In genomic region chr4:95794651-95795050, GRCm38 (mm10) we compare ENCODE assay signal across 11 mouse cellular contexts.
A peak's percentile ranks its signal among the peaks of the same experiment; 100 is the strongest.
DNase-seq lines count a peak whose midpoint lies in the region; ATAC-seq and TF ChIP-seq lines count a peak whose summit lies in the region.
"Had no signal": no experiment of that assay in that cellular context is flagged by ENCODE, and none has a peak within 500 bp of the region (broad histone marks: within the 10 kb centered on the region; RNA-seq: fewer than 3 reads in every experiment).

No protein-coding gene starts in this region.

- peak; percentile 81 for DNase-seq in heart, embryonic 10.5 days (ENCODE audit: low spot score)
- no peak for DNase-seq in heart, postnatal 4 days
- peak; percentile 16 for DNase-seq in Muller cell, postnatal 12 days (ENCODE audit: inconsistent ontology term)
- peak; percentile 49 for DNase-seq in limb, embryonic 11.5 days (ENCODE audit: low spot score)
- no peak for DNase-seq in lung, postnatal 14 days
- DNase-seq in right cerebral cortex, postnatal 10 days (ENCODE audit: low spot score in 2 of 2) = no peak
- no peak for DNase-seq in cerebellum, postnatal 36 days
- DNase-seq: heart, adult 2 months; midbrain, embryonic 14.5 days had no signal

- peak; percentile 46 for ATAC-seq in intestine, postnatal 0 days
- ATAC-seq in limb, embryonic 11.5 days (ENCODE audit: insufficient number of reproducible peaks, low FRiP score, low TSS enrichment, low read depth) = no peak

- no peak overlapping the region for H3K4me2 ChIP-seq in intestine, postnatal 0 days (replicated peaks; ENCODE audit: low read depth)
- no peak overlapping the region for H3K4me2 ChIP-seq in limb, embryonic 11.5 days (ENCODE audit: low read depth, severe bottlenecking)
- H3K4me2 ChIP-seq: limb, embryonic 13.5 days had no signal

- H3K4me3 ChIP-seq in heart, embryonic 10.5 days = no peak overlapping the region
- H3K4me3 ChIP-seq in intestine, postnatal 0 days (ENCODE audit: low read depth, low read length) = no peak overlapping the region
- H3K4me3 ChIP-seq in limb, embryonic 11.5 days (ENCODE audit: low read depth, low read length) = no peak overlapping the region
- H3K4me3 ChIP-seq: heart, adult 2 months; limb, embryonic 13.5 days had no signal

- no peaks in the 10 kb centered on the region for H3K9me3 ChIP-seq in heart, embryonic 10.5 days
- H3K9me3 ChIP-seq in intestine, postnatal 0 days (ENCODE audit: control insufficient read depth) = no peaks in the 10 kb centered on the region
- H3K9me3 ChIP-seq in limb, embryonic 11.5 days (ENCODE audit: control insufficient read depth, low read length) = no peaks in the 10 kb centered on the region
- H3K9me3 ChIP-seq: limb, embryonic 13.5 days had no signal

- no peaks in the 10 kb centered on the region for H3K36me3 ChIP-seq in heart, embryonic 10.5 days
- H3K36me3 ChIP-seq in intestine, postnatal 0 days (ENCODE audit: control insufficient read depth, insufficient read depth) = no peaks in the 10 kb centered on the region
- H3K36me3 ChIP-seq in limb, embryonic 11.5 days (ENCODE audit: control insufficient read depth, insufficient read depth, low read length) = no peaks in the 10 kb centered on the region
- H3K36me3 ChIP-seq: limb, embryonic 13.5 days had no signal

- H3K27me3 ChIP-seq in heart, embryonic 10.5 days (ENCODE audit: insufficient read depth, poor library complexity, severe bottlenecking) = no peaks in the 10 kb centered on the region
- no peaks in the 10 kb centered on the region for H3K27me3 ChIP-seq in intestine, postnatal 0 days (replicated peaks; ENCODE audit: control insufficient read depth, insufficient read depth, low read length)
- H3K27me3 ChIP-seq in limb, embryonic 11.5 days (ENCODE audit: control insufficient read depth, insufficient read depth, low read length) = no peaks in the 10 kb centered on the region
- H3K27me3 ChIP-seq: limb, embryonic 13.5 days had no signal

- no peak overlapping the region for H3K9ac ChIP-seq in intestine, postnatal 0 days (ENCODE audit: low read depth, low read length)
- H3K9ac ChIP-seq in limb, embryonic 11.5 days (ENCODE audit: low read length) = no peak overlapping the region
- H3K9ac ChIP-seq: limb, embryonic 13.5 days had no signal

- no peak for TF ChIP-seq CTCF in intestine, postnatal 0 days (IDR thresholded peaks at IDR 0.05; ENCODE audit: low read depth)

- H3K4me1 ChIP-seq in heart, embryonic 10.5 days = peaks cover 17% of the 10 kb centered on the region
- 0 out of 2 replicates have a peak, but pooled peaks cover 11% of the 10 kb centered on the region for H3K4me1 ChIP-seq in intestine, postnatal 0 days (replicated peaks; ENCODE audit: control insufficient read depth, insufficient read depth, low read length)
- peaks cover 8% of the 10 kb centered on the region for H3K4me1 ChIP-seq in limb, embryonic 11.5 days (ENCODE audit: control insufficient read depth, insufficient read depth, low read length)

- H3K27ac ChIP-seq in heart, embryonic 10.5 days = peak overlapping the region; percentile 76
- peak overlapping the region; percentile 84 for H3K27ac ChIP-seq in intestine, postnatal 0 days (ENCODE audit: low read depth, low read length)
- no peak overlapping the region for H3K27ac ChIP-seq in limb, embryonic 11.5 days (replicated peaks; ENCODE audit: low read depth, low read length)
- H3K27ac ChIP-seq: heart, adult 2 months; limb, embryonic 13.5 days had no signal

- 19% methylated on average over 6 of the region's 6 CpGs for WGBS in heart, embryonic 10.5 days
- WGBS in intestine, postnatal 0 days = 17% methylated on average over 6 of the region's 6 CpGs
- 18% methylated on average over 6 of the region's 6 CpGs for WGBS in limb, embryonic 11.5 days

Comparison
In these comparisons a context has a peak if more than half of its experiments do, and no peak if none do; other contexts are left out.
1. DNase-seq: peak in heart, embryonic 10.5 days (single experiment), Muller cell, postnatal 12 days (single experiment) and limb, embryonic 11.5 days (single experiment); none in heart, postnatal 4 days (single experiment), lung, postnatal 14 days (single experiment), right cerebral cortex, postnatal 10 days (0 of 2) and cerebellum, postnatal 36 days (0 of 2).